Mouse (Mus musculus) frontal cortex, postnatal 14 days (tissue): Measurements from ENCODE around the gene Epo.

Experiments used
- DNase-seq, 2 experiments: peaks; one replicate each; pipeline ENCODE4 v3.0.0; 2022; ENCODE audit warnings: low spot score in 2 of 2

Epo gene

DNA sequence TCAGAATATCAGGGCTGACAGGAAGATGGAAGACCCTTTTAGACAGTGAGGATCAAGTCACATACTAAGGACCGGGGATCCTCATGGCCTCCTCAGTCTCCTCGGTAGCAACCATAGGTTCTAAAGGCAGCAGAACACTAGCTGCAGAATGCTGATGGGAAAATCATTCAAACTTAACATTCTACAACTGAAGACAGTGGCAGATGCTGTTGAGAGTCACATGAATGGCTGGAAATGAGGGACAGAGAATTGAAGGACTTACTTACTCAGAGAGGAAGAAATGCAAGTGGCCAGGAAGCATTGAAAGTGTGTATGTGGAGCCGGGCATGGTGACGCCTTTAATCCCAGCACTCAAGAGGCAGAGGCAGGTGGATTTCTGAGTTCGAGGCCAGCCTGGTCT lies 56.1 kb downstream of the Epo start, which contains the start of gene Zan:
Gene Zan, minus strand, starts transcription at position 101 of the 400 bp plus-strand sequence.
- DNase-seq, result no peak

- DNase-seq, result no peak
Observed at GRCm38 (mm10) chr5:137474351-137474750, 58.7 kb downstream of the Epo start.

GRCm38 (mm10) chr5:137472252-137472904 lies 60.7 kb downstream of the Epo start:
- DNase-seq, result no peak

DNA sequence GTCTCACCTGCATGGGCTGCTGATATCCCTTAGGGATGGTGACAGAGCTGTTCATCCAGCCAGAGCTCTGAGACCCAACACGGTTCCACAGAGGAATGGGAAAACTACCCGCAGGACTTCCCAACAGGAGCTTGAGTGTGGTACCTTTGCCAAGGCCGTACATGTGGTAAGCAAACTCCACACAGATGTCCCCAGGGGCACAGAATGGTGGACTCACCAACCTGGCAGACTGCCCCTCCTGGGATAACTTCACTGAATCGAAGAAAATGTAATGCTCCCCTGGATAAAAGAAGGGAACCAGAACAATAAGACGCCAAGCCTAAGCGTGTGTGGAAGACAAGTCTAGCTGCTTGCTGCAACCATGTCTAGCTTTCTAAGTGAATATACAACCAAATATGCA lies 66.1 kb downstream of the Epo start:
- no peak for DNase-seq

DNA sequence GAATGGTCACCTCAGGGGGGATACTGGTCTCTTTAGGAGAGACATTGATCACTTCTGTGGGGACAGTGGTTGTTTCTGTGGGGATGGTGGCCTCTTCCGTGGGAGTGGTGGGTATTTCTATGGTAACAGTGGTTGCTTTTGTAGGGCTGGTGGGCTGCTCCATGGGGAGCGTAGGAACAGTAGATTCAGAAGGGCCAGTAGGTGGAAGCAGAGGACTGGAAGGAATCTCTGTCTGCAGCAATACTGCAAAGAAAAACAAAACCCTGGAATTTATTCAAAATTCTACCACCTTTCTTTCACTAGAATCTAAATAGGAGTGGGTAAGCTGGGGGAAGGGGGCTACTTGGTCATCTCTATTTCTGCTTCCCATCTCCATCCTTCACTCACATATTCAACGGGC lies 68.0 kb downstream of the Epo start:
- no peak for DNase-seq

DNA sequence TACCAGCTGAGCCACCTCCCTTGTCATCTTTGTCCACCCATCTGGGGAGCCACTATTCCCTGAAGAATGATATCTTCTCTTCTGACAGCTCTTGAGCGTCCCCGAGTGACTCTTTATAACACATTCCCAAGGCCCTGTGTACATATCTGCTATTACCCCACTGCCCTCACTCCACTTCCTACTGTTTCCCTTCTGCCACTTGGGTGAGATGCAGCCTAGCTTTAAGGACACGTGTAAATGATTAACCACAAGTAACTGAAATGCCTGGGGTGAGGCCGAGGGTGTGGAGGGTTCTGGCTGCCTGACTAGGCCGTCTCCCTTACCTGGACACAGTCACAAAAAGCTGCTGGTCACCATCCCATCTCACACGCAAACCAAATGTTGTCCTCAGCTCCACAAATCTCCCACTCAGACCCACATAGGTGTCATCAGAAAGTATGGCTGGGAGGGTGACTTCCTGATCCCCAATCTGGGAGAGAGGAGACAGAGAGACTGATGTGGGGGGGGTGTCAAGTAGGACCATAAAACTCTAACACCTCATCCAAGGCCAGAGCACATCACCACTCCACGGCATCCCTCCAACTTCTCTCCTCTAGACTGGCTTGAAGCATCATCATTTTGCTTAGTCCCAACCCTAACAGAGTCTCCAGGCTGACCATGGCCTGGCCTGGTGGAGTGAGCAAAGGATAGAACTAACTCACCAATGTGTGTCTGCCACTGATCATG lies 77.0 kb downstream of the Epo start:
- DNase-seq, result no peak

- no peak for DNase-seq
Observed at GRCm38 (mm10) chr5:137455206-137455605, 77.8 kb downstream of the Epo start.

- no peak for DNase-seq
Observed at GRCm38 (mm10) chr5:137445536-137445935, 87.5 kb downstream of the Epo start.

DNA sequence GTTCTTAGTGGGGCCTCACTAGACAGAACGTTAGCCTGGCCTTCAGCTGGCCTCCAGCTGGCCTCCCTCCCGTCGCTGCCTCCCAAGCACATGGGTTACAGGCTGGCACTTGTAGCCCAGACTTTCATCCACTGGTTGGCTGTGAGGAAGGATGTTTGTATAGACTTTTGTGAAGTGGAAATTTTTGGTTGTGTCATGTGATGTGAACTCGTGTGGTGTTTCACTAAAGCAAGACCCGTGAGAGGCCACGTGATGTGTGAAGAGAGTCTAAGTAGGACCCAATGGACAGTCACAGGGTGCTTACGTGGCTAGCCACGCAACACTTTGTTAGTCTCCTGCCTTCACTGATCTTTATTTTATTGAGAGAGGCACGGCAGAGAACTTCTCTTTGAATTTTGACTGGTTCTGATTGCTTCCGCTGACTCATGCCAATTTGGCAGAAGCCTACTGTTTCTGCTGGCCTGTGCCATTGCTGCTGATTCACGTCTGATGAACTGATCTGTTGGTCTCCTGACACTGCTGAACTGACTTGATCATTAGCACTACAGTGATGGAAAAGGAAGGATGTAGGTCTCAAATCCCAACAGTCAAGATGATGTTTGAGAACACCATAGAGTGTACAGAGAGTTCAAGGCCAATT lies 92.7 kb downstream of the Epo start:
- no peak for DNase-seq

DNA sequence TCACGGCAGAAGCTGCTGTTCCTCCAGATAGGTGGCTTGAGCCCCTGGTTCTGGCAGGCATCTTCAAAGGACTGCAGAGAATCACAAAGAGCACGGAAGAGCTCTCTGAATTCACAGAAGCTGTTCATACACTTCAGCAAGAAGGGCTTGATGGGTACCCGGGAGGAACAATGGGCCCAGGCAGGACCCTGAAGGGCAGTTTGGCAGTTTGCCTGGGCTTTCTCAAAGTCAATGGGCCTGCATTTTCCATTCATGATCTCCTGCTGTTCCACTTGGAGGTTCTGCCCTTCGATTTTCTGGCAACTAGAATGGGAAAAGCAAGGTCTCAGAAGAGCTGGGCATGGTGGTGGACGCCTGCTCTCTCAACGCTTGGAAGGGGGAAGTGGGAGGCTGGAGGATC lies 99.2 kb downstream of the Epo start:
- no peak for DNase-seq
